Mouse (Mus musculus): ENCODE results near the gene Rnf207. TPM values are rescaled to one million over a fixed set of nuclear protein-coding genes. Genes with fewer than 3 reads are reported as not detected.

The Rnf207 gene
- polyA plus RNA-seq, 1 experiment from 2014 or later = 3.8 TPM

- H3K4me1 ChIP-seq = peaks cover 65% of the 10 kb centered on the region
- H3K9ac ChIP-seq = no peak overlapping the region
- H3K4me2 ChIP-seq (replicated peaks) = peak overlapping the region; percentile 52
- H3K27me3 ChIP-seq = peaks cover 96% of the 10 kb centered on the region
- H3K27ac ChIP-seq = no peak overlapping the region
- ATAC-seq (ENCODE audit: low FRiP score) = no peak
- H3K36me3 ChIP-seq = no peaks in the 10 kb centered on the region
- 10% methylated on average over 19 of the region's 19 CpGs for WGBS
- no peaks in the 10 kb centered on the region for H3K9me3 ChIP-seq (replicated peaks)
- peak overlapping the region; percentile 23; the same call in 1 of the 2 replicates for H3K4me3 ChIP-seq
Measured at GRCm38 (mm10) chr4:152287317-152288120, 31.3 kb downstream of the Rnf207 start.

- no peak for ATAC-seq (ENCODE audit: low FRiP score)
- H3K27ac ChIP-seq = no peak overlapping the region
- 0 out of 2 replicates have a peak overlapping the region, but pooled peaks have one; percentile 2 for H3K9ac ChIP-seq
Measured at GRCm38 (mm10) chr4:152286887-152287286, 31.9 kb downstream of the Rnf207 start.

GRCm38 (mm10) chr4:152286183-152286582 is 32.6 kb downstream of the Rnf207 start:
- no peaks in the 10 kb centered on the region for H3K9me3 ChIP-seq (replicated peaks)
- 2% methylated on average over 32 of the region's 32 CpGs for WGBS
- H3K27ac ChIP-seq = no peak overlapping the region
- peak; percentile 15 for ATAC-seq (ENCODE audit: low FRiP score)
- H3K4me3 ChIP-seq = peak overlapping the region; percentile 23
- no peak overlapping the region; the same call in 1 of the 2 replicates for H3K9ac ChIP-seq
- H3K4me1 ChIP-seq = peaks cover 54% of the 10 kb centered on the region
- H3K27me3 ChIP-seq = peaks cover 96% of the 10 kb centered on the region
- H3K4me2 ChIP-seq (replicated peaks) = peak overlapping the region; percentile 52
- no peaks in the 10 kb centered on the region for H3K36me3 ChIP-seq

More at GRCm38 (mm10) chr4:152286887-152287286, 31.9 kb downstream of the Rnf207 start:
- Histone ChIP-seq H3K36me3 (no peaks in the 10 kb centered on the region), H3K9me3 (replicated peaks) (no peaks in the 10 kb centered on the region), H3K4me3 (peak overlapping the region; percentile 23; the same call in 1 of the 2 replicates), H3K4me1 (peaks cover 59% of the 10 kb centered on the region), H3K4me2 (replicated peaks) (peak overlapping the region; percentile 52), H3K27me3 (peaks cover 96% of the 10 kb centered on the region)
- WGBS = 2% methylated on average over 26 of the region's 26 CpGs

- 4% methylated on average over 10 of the region's 10 CpGs for WGBS
- peaks cover 96% of the 10 kb centered on the region for H3K27me3 ChIP-seq
- peaks cover 47% of the 10 kb centered on the region for H3K4me1 ChIP-seq
- H3K9me3 ChIP-seq (replicated peaks) = no peaks in the 10 kb centered on the region
- no peak overlapping the region for H3K27ac ChIP-seq
- no peak overlapping the region for H3K4me2 ChIP-seq (replicated peaks)
- H3K4me3 ChIP-seq = no peak overlapping the region
- H3K36me3 ChIP-seq = no peaks in the 10 kb centered on the region
- ATAC-seq (ENCODE audit: low FRiP score) = no peak
- no peak overlapping the region for H3K9ac ChIP-seq
Measured at GRCm38 (mm10) chr4:152285505-152285904, 33.3 kb downstream of the Rnf207 start.

- 5% methylated on average over 70 of the region's 70 CpGs for WGBS
- Histone ChIP-seq H3K4me1 (peaks cover 36% of the 10 kb centered on the region), H3K4me2 (replicated peaks) (peak overlapping the region; percentile 54), H3K4me3 (peak overlapping the region; percentile 35), H3K9ac (peak overlapping the region; percentile 32; the same call in 1 of the 2 replicates), H3K27ac (no peak overlapping the region), H3K27me3 (peaks cover 99% of the 10 kb centered on the region), H3K36me3 (no peaks in the 10 kb centered on the region; the same call in 1 of the 2 replicates), H3K9me3 (replicated peaks) (no peaks in the 10 kb centered on the region)
- peak; percentile 63 for ATAC-seq (ENCODE audit: low FRiP score)
Measured at GRCm38 (mm10) chr4:152283186-152283950, 35.4 kb downstream of the Rnf207 start.

GRCm38 (mm10) chr4:152282721-152283120 is 36.1 kb downstream of the Rnf207 start:
- WGBS = 21% methylated on average over 34 of the region's 34 CpGs
- peak; percentile 2; the same call in 1 of the 2 replicates for ATAC-seq (ENCODE audit: low FRiP score)

GRCm38 (mm10) chr4:152281601-152282000 is 37.2 kb downstream of the Rnf207 start:
- H3K9ac ChIP-seq = no peak overlapping the region
- no peak overlapping the region for H3K27ac ChIP-seq
- H3K9me3 ChIP-seq (replicated peaks) = no peaks in the 10 kb centered on the region
- 57% methylated on average over 15 of the region's 15 CpGs for whole genome bisulfite sequencing
- peaks cover 18% of the 10 kb centered on the region for H3K4me1 ChIP-seq
- no peak overlapping the region for H3K4me2 ChIP-seq (replicated peaks)
- no peak for ATAC-seq (ENCODE audit: low FRiP score)
- peaks cover 93% of the 10 kb centered on the region for H3K27me3 ChIP-seq
- no peak overlapping the region for H3K4me3 ChIP-seq
- no peaks in the 10 kb centered on the region; the same call in 1 of the 2 replicates for H3K36me3 ChIP-seq

More at GRCm38 (mm10) chr4:152282721-152283120, 36.1 kb downstream of the Rnf207 start:
- Histone ChIP-seq H3K9ac (peak overlapping the region; percentile 32; the same call in 1 of the 2 replicates), H3K4me3 (peak overlapping the region; percentile 35), H3K4me2 (replicated peaks) (peak overlapping the region; percentile 54), H3K27ac (no peak overlapping the region), H3K27me3 (peaks cover 93% of the 10 kb centered on the region), H3K9me3 (replicated peaks) (no peaks in the 10 kb centered on the region), H3K36me3 (no peaks in the 10 kb centered on the region; the same call in 1 of the 2 replicates), H3K4me1 (peaks cover 29% of the 10 kb centered on the region)

- H3K27ac ChIP-seq = no peak overlapping the region
Measured at GRCm38 (mm10) chr4:152278986-152279385, 39.8 kb downstream of the Rnf207 start.

GRCm38 (mm10) chr4:152277916-152278315 is 40.9 kb downstream of the Rnf207 start:
- 72% methylated on average over 2 of the region's 2 CpGs for WGBS
- Histone ChIP-seq H3K4me2 (replicated peaks) (no peak overlapping the region), H3K4me3 (no peak overlapping the region), H3K9me3 (replicated peaks) (no peaks in the 10 kb centered on the region), H3K4me1 (peaks cover 27% of the 10 kb centered on the region), H3K27me3 (peaks cover 91% of the 10 kb centered on the region), H3K36me3 (no peaks in the 10 kb centered on the region; the same call in 1 of the 2 replicates), H3K9ac (no peak overlapping the region), H3K27ac (no peak overlapping the region)
- no peak for ATAC-seq (ENCODE audit: low FRiP score)

More at GRCm38 (mm10) chr4:152278986-152279385, 39.8 kb downstream of the Rnf207 start:
- 0 out of 2 replicates have a peak overlapping the region, but pooled peaks have one; percentile 8 for H3K9ac ChIP-seq
- H3K4me3 ChIP-seq = no peak overlapping the region
- ATAC-seq (ENCODE audit: low FRiP score) = no peak
- H3K27me3 ChIP-seq = peaks cover 91% of the 10 kb centered on the region
- H3K4me1 ChIP-seq = peaks cover 24% of the 10 kb centered on the region
- H3K36me3 ChIP-seq = no peaks in the 10 kb centered on the region; the same call in 1 of the 2 replicates
- no peaks in the 10 kb centered on the region for H3K9me3 ChIP-seq (replicated peaks)
- no peak overlapping the region for H3K4me2 ChIP-seq (replicated peaks)
- WGBS = 89% methylated on average over 23 of the region's 23 CpGs

- WGBS = 56% methylated on average over 10 of the region's 10 CpGs
- peaks cover 36% of the 10 kb centered on the region for H3K4me1 ChIP-seq
- no peak overlapping the region for H3K27ac ChIP-seq
- no peak for ATAC-seq (ENCODE audit: low FRiP score)
- no peaks in the 10 kb centered on the region for H3K9me3 ChIP-seq (replicated peaks)
- H3K36me3 ChIP-seq = no peaks in the 10 kb centered on the region; the same call in 1 of the 2 replicates
- H3K9ac ChIP-seq = no peak overlapping the region
- H3K27me3 ChIP-seq = peaks cover 90% of the 10 kb centered on the region
- H3K4me2 ChIP-seq (replicated peaks) = no peak overlapping the region
- no peak overlapping the region for H3K4me3 ChIP-seq
Measured at GRCm38 (mm10) chr4:152276389-152277347, 42.1 kb downstream of the Rnf207 start.

- H3K4me3 ChIP-seq = peak overlapping the region; percentile 58
- peak; percentile 41; the same call in 1 of the 2 replicates for ATAC-seq (ENCODE audit: low FRiP score)
- H3K36me3 ChIP-seq = no peaks in the 10 kb centered on the region; the same call in 1 of the 2 replicates
- peak overlapping the region; percentile 85 for H3K9ac ChIP-seq
- H3K27ac ChIP-seq = peak overlapping the region; percentile 73; the same call in 1 of the 2 replicates
- peaks cover 36% of the 10 kb centered on the region for H3K4me1 ChIP-seq
- H3K9me3 ChIP-seq (replicated peaks) = no peaks in the 10 kb centered on the region
- whole genome bisulfite sequencing = under 1% methylated on average over 20 of the region's 20 CpGs
- peak overlapping the region; percentile 84 for H3K4me2 ChIP-seq (replicated peaks)
- H3K27me3 ChIP-seq = peaks cover 87% of the 10 kb centered on the region
Measured at GRCm38 (mm10) chr4:152274681-152275131, 44.1 kb downstream of the Rnf207 start.
